Mouse (Mus musculus): ENCODE results near the gene Map3k7. TPM values are rescaled to one million over a fixed set of nuclear protein-coding genes. Genes with fewer than 3 reads are reported as not detected.
A peak's percentile ranks its signal among the peaks of the same experiment; 100 is the strongest.

Map3k7 gene
- 10 to 100 TPM; 32.1 to 36.7 TPM for total RNA-seq (2021)
- long read RNA-seq, full-length matches to known transcripts: 16 of 20 reads
- long read RNA-seq, partial matches to known transcripts: 0 of 20 reads
- long read RNA-seq, other reads (novel, unspliced or antisense): 4 of 20 reads

DNA sequence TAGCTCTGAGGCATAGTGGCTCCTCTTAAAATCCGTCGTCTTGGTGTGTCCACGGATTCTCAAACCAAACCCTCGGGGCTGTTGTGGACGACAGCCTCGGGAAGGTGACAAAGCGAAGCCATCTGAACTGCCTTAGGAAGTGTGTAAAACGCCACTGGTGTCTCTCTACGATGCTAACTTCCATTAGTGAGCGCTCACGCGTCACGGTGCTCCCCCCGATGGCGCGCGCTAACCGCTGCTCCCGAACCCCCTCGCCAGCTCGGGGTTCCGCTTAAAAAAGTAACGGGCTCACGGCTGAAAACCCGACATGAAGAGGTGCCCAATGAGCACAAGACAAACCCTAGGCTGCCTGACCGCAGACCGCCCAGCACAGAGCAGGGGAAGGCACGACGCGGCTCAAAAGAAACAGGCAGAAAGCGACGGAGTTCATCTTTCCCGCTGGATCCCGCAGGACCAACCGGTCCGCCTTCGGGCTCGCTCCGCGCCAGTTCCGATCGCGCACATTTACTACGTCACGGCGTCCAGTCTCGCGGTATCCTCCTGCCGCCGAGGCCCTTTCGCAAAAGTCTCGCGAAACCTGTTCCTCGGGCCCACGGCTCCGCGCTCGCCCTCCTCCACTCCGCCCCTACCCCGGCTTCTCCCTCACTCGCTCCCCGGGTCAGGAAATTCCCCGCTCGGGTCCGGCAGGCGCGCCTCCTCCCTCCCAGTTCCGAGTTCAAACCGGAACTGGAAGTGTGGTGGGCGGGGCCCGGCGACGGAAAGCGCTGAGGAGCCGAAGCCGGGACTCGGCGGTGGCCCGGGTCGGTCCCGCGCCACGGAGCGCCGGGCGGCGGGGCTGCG, at the start of gene Map3k7:
Gene Map3k7 (plus strand): TSS at position 744 of the 840 bp plus-strand sequence.
- DNase-seq (ENCODE audit: low spot score in 2 of 2): peak; percentile 88 to 95

DNA sequence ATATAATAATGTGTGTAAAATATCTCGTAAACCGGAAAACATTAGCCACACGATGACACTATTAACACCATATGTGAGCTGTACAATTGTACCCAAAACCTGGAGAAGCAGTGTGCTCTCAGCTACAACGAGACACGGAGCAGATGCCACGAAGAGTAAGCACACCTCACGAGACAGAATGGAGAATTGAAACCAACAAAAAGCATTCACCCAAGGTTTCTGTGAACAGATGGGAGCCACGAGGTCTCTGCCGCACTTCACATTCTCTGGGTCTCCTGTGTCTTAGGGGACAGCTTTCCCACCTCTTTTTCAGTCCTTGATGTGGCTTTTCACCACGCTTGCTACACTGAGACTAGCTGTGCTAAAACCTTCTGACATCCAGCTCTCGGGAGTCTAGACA, 48.8 kb upstream of the Map3k7 start:
- DNase-seq (ENCODE audit: low spot score in 2 of 2): no peak

DNA sequence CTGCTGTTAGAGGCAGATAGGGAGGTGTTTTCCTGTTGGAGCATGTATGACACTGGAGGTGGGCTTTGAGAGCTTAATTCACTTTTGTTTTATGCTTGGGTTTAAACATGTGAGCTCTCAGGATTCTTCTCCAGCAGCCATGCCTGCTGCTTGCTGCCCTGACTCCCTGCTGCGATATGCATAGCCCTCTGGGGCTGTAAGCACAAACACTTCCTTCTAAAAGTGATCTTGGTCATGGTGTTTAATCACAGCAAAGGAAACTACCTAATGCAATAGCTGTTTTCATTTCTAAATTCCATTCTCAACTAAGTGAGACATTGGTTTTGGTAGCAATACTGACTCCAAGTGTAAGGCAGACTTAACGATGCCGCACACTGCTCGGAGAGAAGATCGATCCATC, 45.2 kb upstream of the Map3k7 start:
- DNase-seq (ENCODE audit: low spot score in 2 of 2): no peak

DNA sequence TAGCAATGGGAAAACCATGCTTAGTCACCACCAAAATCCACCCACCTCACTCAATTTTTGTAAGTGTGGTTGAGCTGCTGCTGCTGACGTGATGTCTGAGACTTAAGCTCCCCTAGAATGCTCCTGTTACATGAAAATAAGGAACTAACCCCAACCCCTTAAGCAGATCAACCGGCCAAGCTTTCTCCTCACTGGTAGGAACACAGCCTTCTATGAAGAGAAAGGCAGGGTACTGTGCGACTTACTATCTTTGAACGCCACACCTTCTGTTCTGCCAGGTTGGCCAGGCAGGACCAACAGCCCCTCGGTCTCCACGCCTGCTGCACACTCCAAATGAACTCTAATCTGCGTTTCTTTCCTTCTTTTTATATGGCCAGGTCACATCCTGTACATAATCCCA, 41.7 kb upstream of the Map3k7 start:
- no peak for DNase-seq (ENCODE audit: low spot score in 2 of 2)

DNA sequence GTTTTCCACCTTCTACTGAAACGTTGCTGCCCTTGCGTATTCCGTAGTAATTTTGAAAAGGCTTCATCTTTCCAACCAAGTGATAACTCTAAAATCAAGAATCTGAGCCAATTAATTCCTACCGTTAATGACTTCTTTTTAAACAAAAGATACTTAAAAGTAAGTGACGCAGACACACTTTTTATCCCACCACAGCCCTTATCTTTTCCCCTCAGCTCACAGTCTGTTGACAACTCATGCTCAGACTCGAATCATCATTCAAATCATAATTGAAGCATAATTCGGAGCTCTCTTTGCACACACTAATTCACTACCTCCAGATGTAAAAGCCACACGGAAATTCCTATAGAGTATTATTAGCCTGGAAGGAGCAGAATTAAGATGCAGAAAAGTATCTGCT, 40.5 kb upstream of the Map3k7 start:
- no peak for DNase-seq (ENCODE audit: low spot score in 2 of 2)

DNA sequence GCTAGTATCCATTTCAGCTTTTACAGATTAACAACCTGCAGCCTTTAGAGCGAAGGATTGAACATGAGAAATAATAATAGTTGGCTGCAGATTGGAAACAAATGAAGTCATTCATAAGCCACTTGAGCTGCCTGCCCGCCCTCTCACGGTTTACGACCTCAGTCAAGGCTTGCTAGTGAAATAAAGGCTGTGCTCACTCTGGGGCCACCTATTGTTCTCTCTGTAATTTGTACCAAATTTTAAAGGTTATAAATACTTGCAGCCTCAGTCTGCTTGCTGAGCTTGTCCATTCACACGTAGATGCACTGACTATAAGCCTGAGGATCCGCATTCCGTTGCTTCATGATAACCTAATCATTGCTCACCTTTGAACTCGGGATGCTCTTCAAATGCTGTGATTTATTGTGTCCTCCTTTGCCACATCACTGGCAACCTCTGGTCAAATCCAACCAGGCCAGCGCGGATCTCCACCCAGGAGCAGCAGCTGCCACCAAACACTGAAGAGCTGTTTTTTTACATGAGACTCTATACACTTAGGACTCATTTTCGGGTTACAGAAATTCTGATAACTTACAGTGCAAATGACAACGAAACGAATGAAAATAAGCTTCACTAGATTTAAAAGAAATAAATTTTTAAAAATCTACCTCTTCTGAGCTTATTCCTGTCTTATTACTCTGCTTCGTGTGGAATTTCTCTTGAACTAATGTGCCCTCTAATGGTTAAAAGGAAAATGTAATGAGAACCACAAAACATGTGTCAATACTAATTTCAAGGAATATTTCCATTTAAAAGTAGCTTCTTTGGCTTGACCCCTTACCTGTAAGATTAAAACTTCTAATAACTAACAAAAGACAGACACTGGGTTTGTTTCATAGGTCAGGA, 39.4 kb upstream of the Map3k7 start:
- DNase-seq (ENCODE audit: low spot score in 2 of 2): no peak

GRCm38 (mm10) chr4:31933171-31933570, 30.7 kb upstream of the Map3k7 start:
- DNase-seq (ENCODE audit: low spot score in 2 of 2): no peak

DNA sequence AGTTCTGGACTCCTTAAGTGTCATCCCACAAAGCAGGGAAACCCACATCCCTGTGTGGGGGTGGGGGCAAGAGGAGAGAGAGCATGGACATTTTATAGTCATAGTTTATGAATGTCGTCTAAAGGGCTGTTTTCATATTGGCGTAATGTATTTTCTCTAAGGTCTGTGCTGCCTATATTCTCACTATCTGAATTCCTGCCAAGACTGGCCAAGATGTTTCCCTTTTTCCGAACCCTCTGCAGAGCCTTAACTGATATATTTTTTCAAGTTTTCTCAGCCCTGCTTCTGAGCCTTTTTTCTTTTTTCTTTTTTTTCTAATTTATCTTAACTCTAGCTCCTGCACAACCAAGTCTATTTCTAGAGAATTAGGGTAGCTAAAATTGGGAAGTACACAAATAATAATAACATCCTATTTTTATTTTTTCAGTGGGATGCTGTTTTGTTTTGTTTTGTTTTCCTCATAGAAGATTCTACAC, 28.0 kb upstream of the Map3k7 start:
- DNase-seq (ENCODE audit: low spot score in 2 of 2): no peak

GRCm38 (mm10) chr4:31936358-31936757, 27.5 kb upstream of the Map3k7 start:
- DNase-seq (ENCODE audit: low spot score in 2 of 2): no peak

- no peak for DNase-seq (ENCODE audit: low spot score in 2 of 2)
Observed at GRCm38 (mm10) chr4:31936911-31937375, 27.0 kb upstream of the Map3k7 start.

DNA sequence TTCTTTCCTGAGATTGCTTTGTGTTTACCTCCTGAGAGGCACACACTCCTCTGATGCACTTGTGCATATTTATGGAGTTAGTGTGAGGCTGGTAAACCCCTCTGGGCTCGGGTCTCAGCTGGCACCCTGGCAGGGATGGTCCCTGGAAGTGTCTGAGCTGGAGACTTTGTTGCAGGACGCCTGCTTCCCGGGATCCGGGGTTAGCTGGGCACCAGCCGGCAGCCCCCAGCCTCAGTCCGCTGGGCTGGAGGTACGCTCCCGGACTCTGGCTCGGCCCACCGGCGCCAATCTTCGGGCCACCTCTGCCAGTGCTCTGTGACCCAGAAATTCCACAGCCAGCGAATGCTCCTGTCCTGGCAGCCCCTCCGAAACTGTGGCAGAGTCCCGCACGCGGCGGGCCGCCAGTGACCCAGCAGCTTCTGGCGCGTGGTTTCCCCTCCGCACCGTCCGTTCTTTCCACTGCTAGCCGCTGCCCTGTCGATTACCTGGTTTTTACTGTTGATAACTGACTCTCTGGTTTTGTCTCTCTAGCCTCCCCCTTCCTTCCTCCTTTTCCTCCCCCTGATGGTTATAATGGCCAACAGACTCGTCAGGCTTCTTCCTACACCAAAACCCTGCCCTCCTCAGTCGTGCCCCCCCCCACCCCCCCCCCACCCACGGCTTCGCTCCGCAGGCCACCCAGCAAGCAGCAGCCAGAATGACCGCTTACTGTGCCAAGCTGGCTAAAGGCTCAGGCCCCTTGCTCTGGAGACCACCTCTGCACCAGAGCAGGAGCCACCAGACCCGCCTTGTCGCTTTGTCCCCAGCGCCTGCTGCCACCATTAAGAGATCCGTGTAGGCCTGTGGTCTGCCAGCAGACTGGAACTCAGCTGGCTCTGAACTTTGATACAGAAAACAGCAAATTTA, 26.3 kb upstream of the Map3k7 start:
- no peak for DNase-seq (ENCODE audit: low spot score in 2 of 2)

DNA sequence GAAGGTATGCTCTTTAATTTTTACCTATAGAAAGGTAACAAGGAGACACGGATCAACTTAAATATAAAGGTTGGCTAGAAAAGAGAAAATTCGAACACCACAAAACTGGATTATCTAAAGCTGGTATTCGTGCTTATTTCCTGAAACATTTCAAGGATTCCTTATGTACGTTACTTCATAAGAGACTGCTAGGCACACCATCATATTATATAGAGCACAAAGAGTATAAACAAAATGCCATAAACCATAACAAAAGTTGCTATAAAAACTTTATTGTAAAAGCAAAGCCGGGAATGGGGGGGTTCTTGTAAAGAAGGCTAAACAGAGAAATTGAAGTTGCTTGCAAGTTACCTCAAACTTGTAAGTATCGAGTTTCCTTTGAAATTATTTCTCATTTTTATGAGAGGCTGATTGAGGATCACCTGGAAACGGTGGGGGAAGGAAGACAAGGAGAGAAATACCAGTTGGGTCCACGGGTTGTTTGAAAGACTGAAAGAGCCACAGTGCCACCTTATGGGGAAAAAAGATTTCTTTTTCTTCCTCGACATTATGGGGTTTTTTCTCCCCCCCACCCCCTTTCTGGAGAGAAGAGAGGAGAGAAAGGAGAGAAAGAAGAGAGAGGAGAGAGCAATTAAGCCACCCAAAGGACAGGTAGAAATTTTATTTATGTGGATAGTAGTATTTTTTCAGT, 25.3 kb upstream of the Map3k7 start:
- peak in 1 of 2 experiments; percentile 62 for DNase-seq (ENCODE audit: low spot score in 2 of 2)

DNA sequence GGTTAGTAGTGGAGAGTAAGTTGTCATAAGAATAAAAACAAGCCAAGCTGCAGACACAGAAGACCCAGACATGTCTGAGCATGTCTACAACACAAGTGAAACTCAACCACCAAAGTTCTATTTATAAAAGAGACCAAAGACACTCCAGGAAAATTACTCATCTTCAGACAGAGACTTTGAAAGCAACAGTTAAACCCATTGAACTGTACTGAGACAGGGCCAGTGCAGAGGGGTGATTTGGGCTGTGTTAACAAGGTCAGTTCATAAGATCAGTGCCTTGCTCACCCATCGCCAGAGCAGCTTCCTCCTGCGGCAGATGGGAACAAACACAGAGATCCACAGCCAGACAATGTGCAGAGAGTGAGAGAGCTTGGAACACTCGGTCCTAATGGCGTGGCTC, 22.3 kb upstream of the Map3k7 start:
- no peak for DNase-seq (ENCODE audit: low spot score in 2 of 2)

DNA sequence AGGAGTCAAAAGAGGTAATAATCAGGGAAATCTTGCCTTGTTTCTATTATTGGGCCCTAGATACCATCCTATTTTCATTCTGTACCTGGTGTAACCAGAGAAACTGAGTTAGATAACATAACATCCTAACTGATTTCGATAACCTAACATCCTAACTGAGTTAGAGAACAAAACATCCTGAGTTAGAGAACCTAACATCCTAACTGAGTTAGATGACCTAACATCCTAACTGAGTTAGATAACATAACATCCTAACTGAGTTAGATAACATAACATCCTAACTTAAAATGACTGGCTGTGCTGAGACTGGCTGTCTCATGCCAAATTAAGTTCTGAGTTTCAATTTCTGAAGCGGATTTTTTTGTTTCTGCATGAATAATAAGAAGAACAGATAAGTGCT, 20.9 kb upstream of the Map3k7 start:
- DNase-seq (ENCODE audit: low spot score in 2 of 2): no peak

GRCm38 (mm10) chr4:31964194-31964875, 438 bp downstream of the Map3k7 start:
- peak in 1 of 2 experiments; percentile 7 for DNase-seq (ENCODE audit: low spot score in 2 of 2)

DNA sequence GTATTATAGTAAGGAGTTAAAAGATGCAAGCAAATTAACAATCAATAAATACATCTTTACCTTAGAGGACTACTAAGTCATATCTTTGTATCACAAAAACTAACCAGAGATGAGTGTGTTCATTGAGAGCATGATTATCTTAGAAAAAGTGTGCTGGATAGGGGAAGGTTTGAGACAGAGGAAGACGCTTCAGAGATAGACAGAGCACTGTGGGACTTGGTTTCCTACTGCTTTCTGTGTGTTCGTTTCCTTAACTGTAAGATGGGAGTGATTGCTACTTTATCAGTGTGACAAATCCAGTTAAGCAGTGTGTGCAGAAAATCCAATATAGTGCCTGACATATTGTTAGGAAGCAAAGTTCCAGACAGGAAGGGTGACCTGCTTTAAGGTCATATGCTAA, 1.3 kb downstream of the Map3k7 start:
- no peak for DNase-seq (ENCODE audit: low spot score in 2 of 2)

- DNase-seq (ENCODE audit: low spot score in 2 of 2): no peak
Observed at GRCm38 (mm10) chr4:31971437-31971836, 7.5 kb downstream of the Map3k7 start.

- DNase-seq (ENCODE audit: low spot score in 2 of 2): peak in 1 of 2 experiments; percentile 54
Observed at GRCm38 (mm10) chr4:31972181-31972580, 8.3 kb downstream of the Map3k7 start.

GRCm38 (mm10) chr4:31975260-31975950, 11.5 kb downstream of the Map3k7 start:
- DNase-seq (ENCODE audit: low spot score in 2 of 2): no peak

Measured in layer of hippocampus, adult 18-20 months (tissue).